Mouse (Mus musculus): ENCODE measurements around the gene Sppl3.
A peak's percentile ranks its signal among the peaks of the same experiment; 100 is the strongest.

The Sppl3 gene

DNA sequence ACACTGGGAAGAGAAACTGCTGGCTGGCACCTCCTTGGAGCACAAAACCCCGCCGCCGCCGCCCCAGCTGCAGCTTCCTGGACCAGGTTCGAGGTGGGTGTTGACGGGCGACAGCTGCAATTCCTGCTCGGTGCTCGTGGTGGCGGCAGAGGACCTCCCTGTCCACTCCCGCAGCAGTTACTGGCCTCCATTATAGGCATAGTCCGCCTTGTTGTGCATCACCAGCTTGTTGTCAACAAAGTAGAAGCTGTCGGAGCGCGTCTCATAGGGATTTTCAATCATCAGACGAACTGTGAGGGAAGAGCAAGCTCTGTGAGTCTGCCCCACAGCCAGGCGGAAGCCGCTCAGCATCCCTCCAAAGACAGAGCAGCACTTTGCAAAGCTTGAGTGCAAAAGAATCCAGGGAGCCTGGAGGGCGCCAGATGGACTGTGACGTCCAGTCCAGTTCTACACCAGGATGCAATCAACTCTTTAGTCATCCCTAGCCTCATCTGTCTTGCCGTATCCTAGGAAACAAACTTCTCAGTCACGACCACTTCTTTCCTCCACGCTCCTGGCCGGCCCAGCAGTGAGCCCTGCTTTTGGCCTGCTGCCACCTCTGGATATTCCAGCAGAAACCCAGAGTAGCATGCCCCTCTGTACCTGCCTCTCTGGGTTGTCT is 114.4 kb downstream of the Sppl3 start:
- peak; percentile 77 for DNase-seq (ENCODE audit: low spot score)

DNA sequence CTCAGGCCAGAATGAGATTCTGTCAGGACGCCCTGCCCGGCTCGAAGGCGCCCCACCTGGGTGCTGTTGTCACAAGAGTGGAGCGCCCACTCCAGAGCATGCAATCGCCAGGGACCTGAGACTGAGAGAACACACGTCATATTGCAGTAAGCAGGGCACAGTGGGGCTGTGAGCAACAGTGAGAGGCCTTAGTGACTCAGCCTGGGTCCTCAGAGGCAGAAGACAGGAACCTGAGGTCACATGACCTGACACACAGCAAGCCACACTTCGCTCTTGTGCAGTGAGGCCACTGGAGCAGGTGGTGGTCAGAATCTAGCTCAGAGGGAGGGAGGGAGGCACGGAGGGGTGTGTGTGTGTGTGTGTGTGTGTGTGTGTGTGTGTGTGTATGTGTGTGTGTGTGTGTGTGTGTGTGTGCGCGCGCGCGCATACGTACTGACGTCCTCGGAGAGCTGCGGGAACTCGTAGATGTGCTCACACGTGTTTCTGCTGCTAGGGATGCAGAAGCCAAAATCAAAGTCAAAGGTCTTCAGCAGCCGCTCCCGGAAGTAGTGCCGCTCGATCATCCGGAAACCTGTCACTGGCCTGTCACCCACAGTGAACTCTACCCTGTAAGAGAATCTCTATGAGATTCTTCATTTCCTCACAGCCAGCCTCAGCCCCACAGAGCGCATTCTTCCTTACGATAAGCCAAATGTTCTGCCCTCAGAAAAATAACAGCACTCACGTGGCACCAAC is 115.8 kb downstream of the Sppl3 start:
- DNase-seq (ENCODE audit: low spot score) = no peak

DNA sequence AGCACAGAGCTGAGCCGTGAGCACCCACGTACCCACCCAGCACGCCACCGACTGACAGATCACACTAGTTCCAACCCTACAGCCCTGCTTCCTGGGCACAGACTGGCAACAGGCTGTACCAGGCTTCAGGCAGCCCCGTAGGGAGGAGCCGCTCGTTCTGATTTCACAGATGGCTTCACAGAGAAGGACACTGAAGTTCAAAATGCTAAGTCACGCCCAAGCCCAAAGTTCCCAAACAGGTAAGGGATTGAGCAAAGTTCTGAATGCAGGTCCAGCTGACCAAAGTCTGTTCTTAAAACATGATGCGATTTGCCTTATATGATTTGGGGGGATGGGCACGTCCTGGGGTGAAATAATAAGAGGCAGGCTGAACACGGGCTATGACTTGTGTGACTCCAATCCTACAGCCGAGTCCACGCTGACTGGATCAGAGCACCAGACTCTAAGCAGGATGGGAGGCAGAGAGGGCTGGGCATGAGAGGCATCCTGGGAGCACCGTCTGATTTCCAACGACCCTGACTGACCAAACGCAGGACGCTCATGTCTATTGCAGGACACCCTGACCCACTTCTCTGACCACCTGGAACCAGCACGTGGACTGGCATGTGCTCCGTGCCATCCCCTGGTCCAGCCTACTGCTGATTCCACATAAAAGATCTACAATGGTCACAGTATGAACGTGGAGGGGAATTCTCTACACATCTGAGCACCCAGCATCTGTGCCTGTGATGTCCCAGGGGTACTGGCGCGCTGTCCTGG is 116.7 kb downstream of the Sppl3 start:
- no peak for DNase-seq (ENCODE audit: low spot score)

DNA sequence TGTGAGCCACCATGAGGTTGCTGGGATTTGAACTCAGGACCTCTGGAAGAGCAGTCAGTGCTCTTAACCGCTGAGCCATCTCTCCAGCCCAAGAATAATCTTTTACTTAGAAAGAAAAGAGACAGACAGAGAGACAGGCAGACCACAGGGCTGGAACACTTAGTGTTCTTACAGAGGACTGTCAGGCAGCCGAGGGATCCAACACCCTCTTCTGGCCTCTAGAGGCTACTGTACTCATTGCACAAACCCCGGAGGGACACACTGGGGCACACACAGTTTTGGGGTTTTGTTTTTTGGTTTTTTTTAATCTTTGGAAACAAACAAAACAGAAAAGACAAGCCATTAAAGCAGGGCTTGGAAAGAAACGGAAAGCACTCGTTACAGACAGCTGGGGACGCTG is 118.4 kb downstream of the Sppl3 start:
- DNase-seq (ENCODE audit: low spot score) = no peak

DNA sequence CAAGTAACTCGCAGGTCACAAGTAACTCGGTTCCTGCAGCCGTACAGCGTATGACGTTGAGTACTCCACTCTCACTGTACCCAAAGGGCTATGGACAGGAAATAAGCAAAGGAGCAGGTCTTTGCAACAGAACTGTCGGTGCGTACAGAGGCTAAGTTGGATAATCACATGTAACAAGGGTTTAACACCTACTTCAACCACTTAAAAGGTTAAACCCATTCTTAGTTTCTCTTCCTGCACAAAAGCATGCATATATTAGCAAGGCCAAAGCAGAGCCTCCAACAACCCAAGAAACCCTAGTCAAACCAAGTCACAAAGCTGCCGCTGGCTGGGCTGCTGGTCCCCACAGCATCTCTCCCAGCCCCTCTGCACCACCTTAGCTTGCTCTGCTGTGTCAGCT is 121.5 kb downstream of the Sppl3 start:
- DNase-seq (ENCODE audit: low spot score) = no peak

DNA sequence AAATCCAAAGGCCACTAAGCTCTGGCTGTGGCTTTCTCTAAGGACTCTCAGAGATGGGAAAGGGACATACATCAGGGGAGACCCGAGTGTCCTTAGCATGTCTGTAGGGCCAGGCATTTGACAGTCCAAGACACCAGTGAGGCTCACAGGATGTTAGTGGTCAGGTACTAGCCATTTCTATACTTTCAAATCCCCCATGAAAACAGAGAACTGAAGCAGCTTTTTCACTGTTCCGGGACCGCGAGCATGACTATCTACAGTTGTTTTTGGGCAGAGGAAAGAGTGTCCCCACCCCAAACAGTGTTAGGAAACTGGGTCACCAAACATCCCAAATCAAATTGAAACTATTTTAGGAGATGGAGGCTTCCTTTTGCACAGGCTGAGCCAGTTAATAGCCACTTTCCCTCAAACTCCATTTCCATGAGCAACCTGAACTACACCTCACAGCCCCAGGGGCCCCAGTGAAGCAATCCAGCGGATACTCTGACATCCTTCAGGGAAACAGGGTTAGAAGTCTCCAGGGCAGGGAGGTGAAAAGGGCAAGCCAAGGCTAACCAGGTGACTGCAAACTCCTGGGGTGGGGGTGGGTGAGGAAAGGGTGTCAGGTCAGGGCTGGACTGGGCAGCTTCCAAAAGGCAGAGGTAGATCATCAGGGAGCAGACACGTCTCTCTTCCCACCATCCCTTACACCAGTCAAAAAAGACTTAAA is 122.6 kb downstream of the Sppl3 start:
- no peak for DNase-seq (ENCODE audit: low spot score)

DNA sequence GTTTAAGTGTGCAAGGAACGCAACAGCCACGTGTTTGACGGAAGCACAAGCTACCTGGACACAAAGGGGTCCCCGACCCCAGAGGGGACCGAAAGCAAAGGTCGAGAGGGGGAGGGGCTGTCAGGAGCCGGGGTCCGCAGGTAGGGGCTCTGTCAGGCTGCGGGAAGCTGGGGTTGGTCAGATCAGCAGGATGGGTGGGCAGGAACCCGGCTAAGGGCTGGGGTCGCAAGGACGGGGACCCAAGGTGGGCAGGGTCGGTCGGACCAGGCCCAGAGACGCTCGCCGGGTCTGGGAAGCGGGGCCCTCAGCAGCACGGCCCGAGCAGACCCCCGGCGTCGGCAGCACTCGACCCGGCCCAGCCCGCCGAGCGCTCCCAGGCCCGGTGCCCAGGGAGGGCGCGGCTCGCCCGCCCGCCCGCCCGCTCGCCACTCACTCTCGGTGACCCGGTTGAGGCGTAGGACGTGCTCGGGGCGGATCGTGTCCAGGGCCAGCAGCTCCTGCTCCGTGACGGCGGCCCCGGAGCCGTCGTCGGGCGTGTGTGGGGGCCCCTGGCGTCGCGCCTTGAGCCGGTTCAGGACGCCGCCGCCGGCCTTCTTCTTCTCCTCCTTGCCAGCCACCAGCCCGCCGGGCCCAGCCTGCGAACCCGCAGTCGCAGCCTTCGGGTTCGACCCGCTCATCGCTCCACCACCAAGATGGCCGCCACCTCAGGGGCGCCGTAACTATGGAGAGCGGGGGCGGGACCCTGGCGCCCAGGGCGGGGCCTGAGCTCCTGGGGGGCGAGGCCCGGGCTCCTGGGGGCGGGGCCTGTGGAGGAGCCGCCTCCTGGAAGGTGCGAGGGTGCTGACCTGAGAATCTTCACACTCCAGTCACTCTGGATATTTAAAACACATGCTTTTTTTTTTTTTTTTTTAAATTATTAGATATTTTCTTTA is 123.6 kb downstream of the Sppl3 start, which contains the start of gene Unc119b:
Gene Unc119b, minus strand, starts transcription at position 742 of the 932 bp plus-strand sequence.
- peak; percentile 91 for DNase-seq (ENCODE audit: low spot score)

DNA sequence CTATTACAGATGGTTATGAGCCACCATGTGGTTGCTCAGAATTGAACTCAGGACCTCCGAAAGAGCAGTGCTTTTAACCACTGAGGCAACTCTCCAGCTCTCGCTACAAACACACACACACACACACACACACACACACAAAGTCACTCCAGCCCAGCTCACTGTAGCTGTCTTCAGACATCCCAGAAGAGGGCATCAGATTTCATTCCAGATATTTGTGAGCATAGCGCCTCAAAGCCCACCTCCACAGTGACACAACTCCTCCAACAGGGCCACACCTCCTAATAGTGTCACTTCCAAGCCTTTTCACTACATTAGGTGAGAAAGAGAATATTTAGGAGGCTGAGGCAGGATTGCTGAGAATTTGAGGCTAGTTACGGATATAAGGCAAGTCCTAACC is 128.2 kb downstream of the Sppl3 start:
- DNase-seq (ENCODE audit: low spot score) = no peak

DNA sequence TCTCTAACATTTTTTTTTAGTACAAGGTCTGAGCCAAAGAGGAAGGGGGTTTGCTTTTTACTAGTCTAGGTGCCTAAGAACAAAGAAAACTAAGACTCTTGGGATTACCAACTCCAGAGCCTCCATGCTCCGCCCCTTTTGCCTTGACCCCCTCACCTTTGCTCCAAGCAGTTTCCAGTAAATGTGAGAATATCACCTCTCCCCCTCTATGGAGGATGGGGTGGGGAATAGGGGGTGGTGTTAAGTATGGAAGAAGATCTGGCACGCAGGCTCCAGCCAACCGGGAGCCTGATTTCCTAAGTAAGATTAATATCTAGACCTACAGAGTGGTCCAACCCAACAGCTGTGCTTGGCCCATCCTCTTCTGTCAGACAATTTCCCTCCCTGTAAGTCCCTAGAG is 129.8 kb downstream of the Sppl3 start:
- no peak for DNase-seq (ENCODE audit: low spot score)

DNA sequence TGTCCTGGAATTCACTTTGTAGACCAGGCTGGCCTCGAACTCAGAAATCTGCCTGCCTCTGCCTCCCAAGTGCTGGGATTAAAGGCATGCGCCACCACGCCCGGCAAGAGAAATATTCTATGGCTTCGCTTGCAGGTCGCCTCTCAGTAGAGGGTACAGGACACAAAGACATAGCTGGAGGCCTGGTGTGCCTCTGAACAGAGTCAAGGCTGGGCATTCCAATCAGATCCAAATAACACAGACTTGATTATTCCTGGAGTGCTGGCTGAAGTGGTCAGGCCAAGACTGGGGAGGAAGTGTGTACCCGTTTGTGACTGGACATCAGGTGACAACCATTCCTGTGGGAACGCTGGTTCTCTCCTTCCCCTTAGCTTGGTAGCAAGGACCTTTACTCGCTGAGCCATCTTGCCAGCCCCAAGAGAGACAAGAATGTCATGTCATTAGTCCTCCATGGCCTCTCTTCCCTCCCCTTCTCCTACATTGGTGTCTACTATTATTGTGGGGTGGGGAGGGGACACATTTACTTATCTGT is 131.3 kb downstream of the Sppl3 start:
- DNase-seq (ENCODE audit: low spot score) = no peak

DNA sequence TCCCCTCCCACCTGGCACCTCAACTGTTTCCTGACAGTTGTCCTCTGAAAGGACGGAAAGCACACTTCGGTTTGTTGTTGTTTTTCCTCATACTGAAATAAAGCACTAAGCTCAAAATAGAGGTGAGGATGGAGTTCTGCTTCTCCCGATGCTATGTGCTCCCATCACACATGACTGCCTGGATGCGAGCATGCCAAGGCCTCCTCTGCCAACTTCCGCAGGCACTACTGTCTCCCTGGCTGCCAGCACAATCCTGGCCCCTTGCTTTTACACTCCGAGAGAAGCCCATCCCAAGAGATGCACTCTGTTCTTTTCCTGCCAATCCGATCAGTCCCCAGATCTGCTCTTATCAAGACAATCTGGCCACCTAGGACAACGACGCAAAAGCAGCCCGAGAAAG is 132.6 kb downstream of the Sppl3 start:
- DNase-seq (ENCODE audit: low spot score) = no peak

DNA sequence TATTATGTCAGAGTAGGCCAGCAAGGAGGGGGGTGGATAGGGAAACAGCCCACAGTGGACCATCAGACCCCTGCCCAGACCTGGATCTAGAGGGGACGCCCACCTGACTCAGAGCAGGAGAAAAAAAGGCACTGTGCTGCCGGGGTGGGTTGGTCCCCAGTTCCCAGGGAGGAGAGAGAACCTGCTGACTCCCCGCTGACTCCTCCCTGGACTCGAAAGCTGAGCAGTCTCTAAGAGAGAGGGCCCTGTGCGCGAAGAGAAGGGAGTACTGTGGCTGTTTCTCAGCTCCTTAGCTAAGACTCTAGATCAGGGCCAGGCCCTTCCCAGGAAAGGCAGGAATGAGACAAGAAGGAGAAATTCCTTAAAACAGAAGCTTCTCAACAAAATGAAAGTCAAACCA is 133.5 kb downstream of the Sppl3 start:
- no peak for DNase-seq (ENCODE audit: low spot score)

DNA sequence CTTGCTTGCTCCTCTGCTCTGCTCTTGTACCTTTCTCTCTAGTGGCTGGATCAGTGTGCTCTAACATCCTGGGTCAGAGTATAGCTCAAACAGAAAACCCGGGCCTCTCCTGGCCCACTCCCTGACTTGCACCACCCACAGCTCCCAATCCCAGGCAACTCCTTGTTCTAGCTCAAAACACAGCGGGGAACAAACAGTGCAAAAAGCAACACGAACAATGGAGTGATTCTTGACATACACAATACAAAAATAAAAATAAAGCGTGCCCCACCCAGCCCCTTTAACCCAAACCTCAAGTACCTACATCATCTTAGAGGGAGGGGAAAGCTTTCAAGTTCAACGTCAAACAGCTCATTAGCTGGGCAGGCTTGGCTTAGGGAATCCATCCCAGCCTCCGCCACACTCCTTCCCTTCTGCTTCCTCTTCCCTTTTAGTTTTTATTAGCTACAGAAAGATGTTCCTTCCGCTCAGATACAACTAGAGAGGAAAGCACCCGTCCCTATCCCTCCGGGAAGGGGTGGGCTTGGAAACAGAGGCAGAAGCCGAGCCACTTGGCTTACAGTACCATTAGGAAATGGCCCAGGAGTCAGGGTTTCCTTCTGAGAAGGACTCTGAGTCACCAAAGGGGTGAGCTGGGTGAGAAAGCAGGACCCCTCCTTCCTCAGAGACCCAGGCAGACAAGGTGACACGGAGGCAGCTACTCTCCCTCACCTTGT is 134.5 kb downstream of the Sppl3 start:
- no peak for DNase-seq (ENCODE audit: low spot score)

DNA sequence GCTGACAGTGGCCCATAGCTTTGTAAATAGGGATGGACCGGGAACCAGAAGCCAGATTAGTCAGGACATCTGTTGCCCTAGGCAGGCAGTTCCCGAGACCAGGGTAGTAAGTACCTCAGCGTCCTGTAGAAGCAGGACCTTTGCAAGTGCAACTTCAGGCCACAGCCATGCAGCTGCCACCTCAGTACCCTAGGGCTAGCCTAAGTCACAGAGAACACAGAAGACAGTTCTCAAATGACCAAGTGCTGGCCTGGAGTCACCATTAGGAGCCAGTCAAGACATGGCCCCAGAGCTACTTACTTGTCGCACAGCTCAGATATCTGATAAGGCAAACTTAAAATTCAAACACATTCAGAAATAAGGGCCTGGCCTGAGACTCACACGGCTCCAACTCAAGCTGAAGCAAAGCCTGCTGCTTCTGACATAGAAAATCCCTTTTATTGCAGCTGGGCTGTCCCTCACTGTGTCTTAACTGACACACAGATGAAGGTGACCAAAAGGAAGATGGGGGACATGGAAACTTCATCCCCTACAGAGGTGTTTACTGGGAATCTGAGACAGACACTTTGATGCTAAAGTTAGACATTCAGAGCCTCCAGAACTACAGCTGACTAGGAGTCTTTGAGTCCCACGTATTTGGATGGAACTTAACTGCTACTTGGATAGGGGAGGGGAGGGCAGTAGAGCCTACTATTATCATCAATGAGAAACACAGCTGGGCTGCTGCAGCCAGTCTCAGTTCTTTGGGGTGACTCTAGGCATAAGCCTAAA is 135.2 kb downstream of the Sppl3 start:
- no peak for DNase-seq (ENCODE audit: low spot score)

DNA sequence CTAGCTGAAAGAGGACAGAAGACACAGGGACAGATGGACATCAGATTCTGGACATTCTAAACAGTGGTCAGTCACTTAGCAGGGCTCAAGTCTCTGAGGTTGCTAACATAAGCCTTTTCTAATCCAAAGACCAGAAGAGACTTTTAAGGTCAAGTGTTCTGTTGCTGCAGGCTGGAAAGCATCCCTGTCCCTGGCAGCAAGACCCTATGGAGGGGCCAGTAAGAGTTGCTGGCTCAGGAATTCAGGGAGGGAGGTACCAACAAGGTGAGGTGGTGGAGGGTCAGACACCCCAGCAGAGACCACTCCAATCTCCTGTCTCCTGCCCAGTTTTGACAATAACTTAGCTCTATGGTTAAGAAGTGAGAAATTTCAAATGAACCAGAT is 135.8 kb downstream of the Sppl3 start:
- no peak for DNase-seq (ENCODE audit: low spot score)

DNA sequence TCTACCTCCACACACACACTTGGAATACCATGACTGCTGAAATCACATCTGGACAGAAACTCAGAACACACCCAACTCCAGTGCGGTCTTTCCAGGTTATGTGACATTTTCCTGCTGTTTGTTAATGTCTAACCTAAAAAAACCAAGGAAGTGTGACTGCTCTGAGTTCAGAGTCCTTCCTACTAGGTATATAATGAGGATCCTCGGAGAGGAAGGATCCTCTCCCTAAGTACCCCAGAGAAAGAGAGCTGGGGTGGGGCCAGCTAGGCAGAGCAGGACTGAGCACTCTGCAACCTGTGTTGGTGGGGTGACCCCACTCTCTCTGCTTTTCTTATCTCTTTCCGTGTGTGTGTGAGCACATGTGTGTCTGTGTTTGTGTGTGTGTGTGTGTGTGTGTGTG is 136.5 kb downstream of the Sppl3 start:
- DNase-seq (ENCODE audit: low spot score) = no peak

DNA sequence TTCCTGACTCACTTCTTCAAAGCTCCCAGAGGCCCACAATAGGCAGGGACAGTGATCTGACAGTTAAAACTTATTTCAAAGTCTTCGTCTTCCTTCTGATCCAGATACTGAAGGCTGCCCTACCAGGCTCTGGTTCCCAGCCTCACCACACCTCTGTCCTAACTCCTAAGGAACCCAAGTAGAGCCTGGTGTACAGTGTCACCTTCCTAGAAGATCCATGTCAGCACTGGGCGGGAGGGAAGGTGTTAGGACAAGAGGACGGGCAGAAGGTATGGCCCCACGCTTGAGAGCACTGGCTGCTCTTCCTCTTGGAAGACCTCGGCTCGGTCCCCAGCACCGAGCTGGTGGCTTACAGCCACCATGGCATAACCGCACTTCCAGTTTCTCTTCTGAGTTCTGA is 137.4 kb downstream of the Sppl3 start:
- no peak for DNase-seq (ENCODE audit: low spot score)
